Mouse (Mus musculus) frontal cortex, adult (tissue): ENCODE data around the gene Terb1.

Source experiments
- ATAC-seq: cut with Nextera tagmentation; 2 replicates; pipeline ENCODE4 v1.9.2; 2017; ENCODE audit warnings: mild to moderate bottlenecking, moderate library complexity, mixed read lengths; ENCODE audit not compliant: low TSS enrichment

The Terb1 gene

DNA sequence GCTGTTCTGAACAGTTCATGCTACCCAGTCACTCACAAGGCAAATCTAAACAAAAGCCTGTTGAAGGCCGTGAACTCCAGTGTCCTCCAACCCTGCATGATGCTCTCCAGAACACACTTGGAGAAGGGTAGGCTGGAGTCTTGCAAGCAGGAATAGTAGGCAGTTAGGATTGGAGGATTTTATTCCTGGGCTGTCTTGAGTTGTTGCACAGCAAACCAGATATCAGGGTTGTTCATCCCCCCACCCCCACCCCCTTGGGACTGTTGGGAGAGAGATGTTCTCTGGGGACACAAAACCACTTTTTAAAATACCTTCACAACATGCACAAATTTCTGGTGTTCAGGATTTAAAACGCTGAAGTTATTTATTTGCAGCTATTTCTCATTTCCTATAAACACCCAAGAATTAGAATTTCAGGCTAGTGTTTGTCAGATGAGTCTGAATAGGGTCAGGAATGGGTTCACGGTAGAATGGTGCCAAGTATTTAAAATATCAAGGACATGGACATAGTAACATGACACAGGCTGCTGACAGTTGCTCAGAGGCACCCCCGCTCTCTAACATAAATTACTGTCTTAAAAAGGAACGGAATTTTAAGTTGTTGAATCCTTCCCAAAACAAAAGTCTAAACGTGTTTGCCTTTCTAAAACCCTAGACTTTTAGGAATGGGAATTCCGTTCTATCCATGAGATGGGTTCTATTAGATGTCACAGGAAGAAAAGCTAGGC is 96.7 kb downstream of the Terb1 start:
- peak; percentile 12 for ATAC-seq

DNA sequence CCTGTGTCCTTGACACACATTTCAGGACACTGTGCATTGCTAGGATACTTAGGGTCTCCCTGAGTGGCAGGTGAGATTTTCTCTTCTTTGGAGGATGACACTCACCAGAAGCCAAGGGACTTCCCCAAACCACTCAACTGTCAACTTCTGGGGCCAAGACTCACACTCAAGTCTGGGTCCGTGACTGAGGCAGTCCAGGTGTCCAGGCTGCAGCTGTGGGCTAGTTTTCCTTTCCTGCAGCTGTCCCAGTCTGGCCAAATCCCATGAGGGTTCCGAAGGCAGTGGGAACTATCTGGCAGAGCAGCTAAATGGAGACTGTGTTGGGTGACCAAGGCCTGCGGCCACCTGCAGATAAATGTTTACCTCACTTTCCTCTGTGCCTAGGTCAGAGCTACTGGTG is 97.7 kb downstream of the Terb1 start:
- ATAC-seq = no peak

DNA sequence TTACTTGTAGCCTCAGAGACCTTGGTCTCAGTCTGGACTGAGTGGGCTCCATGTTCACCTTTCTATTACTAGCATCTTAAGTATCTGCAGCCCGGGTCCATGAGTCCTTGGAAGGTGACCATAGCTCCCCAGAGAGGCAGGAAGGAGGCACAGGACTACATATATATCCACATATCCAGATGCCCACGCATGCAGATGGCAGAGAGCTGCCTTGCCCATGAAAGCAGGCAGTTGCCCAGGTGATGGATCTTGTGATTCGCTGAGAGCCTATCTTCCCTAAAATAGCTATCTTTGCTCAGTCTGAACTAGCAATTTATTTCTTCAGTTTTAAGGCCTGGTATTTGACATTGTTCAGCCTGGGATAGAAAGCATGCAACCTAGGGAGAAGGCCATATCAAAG is 98.2 kb downstream of the Terb1 start:
- peak; percentile 72 for ATAC-seq

DNA sequence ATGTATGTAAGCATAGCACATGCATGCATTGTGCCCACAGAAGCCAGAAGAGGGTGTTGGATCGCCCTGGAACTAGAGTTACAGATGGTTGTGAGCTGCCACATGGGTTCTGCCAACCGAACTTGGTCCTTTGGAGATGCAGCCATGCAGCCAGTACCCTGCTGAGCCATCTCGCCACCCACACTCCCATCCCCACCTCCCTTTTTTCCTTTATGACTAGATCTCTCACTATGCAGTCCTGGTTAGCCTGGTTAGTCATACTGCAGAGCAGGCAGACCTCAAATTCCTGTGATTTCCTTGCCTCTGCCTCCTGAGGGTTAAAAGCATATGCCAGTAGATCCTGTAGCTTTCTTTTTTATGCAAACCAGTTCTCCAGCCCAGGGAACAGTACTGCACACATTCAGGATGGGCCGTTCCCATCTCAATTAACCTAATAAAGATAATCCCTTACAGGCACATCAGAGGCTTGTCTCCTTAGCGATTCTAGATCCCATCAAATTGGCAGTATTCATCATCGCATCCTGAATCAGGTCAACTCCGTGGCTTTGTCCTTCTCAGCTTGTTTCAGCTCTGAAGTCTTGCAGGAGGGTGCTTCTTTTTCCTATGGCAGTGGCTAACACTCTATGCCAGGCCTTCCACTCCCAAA is 99.0 kb downstream of the Terb1 start:
- ATAC-seq = peak; percentile 54

DNA sequence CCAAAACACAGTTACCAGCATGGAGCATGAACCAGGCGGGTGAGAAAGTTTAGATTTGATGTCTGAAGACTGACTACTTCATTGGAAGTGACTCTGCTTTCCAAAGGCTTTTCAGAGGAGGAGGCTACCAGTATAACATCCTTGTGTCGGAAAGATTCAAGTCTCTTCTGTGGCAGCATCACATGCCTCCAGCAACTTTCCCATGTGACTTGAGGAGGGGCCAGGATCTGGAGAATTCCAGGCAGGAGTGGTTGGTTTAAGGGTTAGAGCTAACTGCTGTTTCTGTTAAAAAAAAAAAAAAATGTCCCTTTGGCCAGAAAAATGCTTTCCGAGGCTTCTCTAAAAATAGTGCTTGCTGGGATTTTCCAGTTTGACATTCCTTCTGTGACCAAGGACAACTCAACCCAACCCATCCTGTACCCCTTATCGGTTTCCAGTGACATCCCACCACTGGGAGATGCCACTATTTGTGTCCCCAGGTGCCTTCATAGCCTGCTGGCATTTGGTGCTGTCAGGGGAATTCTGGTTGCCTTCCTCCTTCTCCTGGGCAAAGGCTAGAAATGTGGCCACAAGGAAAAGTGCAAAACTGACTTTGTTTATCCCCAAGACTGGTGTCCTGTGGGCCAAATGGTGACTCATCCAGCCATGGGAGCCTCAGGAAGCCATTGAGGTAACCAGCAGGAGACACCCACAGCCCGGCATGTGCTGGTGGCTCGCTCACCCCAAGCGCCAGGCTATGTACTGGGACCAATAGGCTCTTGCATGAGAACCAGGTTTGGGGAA is 101.2 kb downstream of the Terb1 start:
- ATAC-seq = no peak

DNA sequence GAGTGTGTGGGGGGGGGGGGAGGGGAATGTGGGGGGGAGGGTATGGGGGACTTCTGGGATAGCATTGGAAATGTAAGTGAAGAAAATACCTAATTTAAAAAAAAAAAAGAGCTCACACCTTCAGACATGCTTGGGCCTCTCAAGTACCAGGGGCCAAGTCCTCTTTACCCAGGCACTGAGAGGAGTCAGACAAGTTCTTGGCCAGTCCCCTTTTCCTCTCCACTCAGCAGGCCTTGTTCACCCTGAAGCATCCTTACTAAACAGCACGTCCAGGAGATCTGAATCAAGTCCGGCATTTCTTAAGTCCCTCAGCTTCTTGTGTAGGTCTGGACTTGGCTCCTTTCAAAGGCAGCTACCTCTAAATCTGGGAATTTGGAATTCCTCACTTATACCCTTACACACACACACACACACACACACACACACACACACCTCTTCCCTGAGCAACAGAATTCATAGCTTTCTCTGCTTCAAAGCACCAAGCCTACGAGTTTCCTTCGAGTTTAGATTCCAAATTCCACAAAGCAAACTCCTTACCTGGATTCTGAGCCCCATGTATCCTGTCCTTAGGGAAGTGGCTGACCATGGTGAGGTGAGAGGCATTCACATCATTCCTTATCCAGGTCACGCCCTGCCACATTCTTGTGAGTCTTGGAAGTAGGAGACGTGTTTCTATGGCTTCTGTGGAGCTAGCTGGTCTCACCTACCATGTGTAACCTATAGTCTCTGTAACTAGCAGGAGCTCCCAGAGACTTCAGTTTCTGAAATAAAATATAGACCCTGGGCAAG is 103.2 kb downstream of the Terb1 start:
- ATAC-seq = no peak

DNA sequence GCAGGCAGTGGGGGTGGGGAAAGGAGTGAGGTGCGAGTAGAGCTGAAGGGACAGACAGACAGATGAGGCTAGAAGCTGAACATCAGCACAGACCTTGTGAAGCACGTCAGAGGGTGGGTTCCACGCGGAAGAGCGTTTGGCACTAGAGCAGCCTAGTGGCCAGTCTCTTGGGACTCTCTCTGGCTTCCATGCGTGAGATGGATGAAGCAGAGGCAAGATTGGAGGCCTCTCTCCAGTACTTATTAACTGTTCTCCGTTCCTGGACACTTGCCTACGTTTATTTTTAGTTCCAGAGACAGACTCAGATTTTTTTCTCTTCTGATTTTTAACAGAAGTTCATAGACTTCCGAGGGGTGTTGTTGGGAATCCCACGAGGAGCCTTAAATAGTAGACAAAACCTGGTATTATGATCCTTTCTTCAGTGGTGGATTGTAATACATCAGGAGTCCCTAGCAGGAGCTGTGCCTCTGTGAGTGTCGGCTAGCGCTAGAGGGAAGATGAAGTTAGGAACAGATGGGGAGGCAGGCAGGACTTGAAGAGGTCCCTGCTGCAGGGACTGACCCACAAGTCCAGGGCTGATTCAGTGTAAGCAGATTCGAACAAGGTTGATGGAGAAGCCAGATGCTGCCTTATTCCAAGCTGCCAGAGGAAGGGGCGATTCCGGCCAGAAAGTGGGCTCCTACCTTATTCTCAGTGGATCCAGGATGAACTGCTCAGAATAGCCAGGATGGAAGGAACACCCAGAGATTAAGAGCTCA is 104.1 kb downstream of the Terb1 start:
- no peak for ATAC-seq

DNA sequence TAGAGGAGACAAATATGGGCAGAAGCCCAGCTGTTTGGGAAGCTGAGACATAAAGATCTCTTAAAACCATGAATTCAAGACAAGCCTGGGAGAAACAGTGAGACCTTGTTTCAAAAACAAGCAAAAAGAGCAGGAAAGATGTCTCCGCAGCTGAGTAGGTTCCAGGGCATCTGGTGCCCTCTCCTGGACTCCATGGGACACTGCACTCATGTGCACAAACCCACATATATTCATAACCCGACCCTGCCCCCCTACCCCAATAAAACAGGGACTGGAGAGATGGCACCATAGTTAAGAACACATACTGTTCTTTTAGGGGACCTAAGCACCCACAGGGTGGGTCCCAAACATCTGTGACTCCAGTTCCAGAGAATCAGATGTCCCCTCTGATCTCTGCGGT is 106.1 kb downstream of the Terb1 start:
- ATAC-seq = 0 out of 2 replicates have a peak, but pooled peaks have one; percentile 29
